In the genomic region with DNA sequence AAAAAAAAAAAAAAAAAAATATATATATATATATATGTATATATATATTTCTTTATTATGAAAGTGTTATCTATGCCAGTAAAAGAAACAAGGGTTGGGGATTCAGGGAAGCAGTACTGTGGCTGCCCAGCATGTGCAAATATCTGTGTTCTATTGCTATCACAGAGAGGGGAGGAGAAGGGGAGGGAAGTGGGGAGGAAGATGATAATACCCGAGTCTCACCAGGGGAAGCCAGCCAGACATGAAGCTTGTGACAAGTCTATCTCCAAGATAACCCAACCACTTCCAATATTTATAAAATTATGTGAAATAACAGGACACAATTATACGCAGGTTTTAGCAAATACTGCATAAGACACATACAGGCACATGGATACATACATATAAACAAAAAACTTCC, we compare ENCODE assay signal across 30 mouse cellular contexts. TPM values are rescaled to one million over a fixed set of nuclear protein-coding genes. Genes with fewer than 3 reads are reported as not detected.
"Had no signal": no experiment of that assay in that cellular context is flagged by ENCODE, and none has a peak within 500 bp of the region (broad histone marks: within the 10 kb centered on the region; RNA-seq: fewer than 3 reads in every experiment).

No protein-coding gene starts in this region.

- H3K9me3 ChIP-seq: heart, embryonic 10.5 days; heart, embryonic 12.5 days; hindbrain, embryonic 10.5 days; hindbrain, embryonic 12.5 days; intestine, embryonic 15.5 days; limb, embryonic 10.5 days; limb, embryonic 12.5 days; liver, embryonic 12.5 days had no signal

- H3K4me3 ChIP-seq: gastrocnemius, adult 2 months; heart, adult 2 months; heart, embryonic 10.5 days; heart, embryonic 12.5 days; hindbrain, embryonic 10.5 days; hindbrain, embryonic 12.5 days; intestine, embryonic 15.5 days; layer of hippocampus, adult 2 months; left cerebral cortex, adult 2 months; limb, embryonic 10.5 days; limb, embryonic 12.5 days; liver, embryonic 12.5 days had no signal

- H3K4me1 ChIP-seq: heart, embryonic 10.5 days; heart, embryonic 12.5 days; hindbrain, embryonic 10.5 days; hindbrain, embryonic 12.5 days; intestine, embryonic 15.5 days; limb, embryonic 10.5 days; limb, embryonic 12.5 days had no signal

- H3K27me3 ChIP-seq: heart, embryonic 12.5 days; hindbrain, embryonic 12.5 days; intestine, embryonic 15.5 days; limb, embryonic 12.5 days; liver, embryonic 12.5 days had no signal

- ATAC-seq: hindbrain, embryonic 16.5 days; inflammation-experienced regulatory T-cells, adult 6 months; intestine, embryonic 15.5 days; intestine, postnatal 0 days; liver, embryonic 12.5 days had no signal

- DNase-seq: gastrocnemius, adult 2 months; gastrocnemius, postnatal 10 days; gastrocnemius, postnatal 36 days; heart, adult 11 months; heart, adult 2 months; heart, postnatal 10 days; heart, postnatal 4 days; kidney, adult 18-20 months; kidney, adult 8-10 months; kidney, postnatal 10 days; kidney, postnatal 25 days; kidney, postnatal 4 days; liver had no signal

RNA-seq across cellular contexts. Expression of a gene that starts 49.7 kb away (rescaled TPM):
- total RNA-seq: gastrocnemius, adult 2 months; gastrocnemius, postnatal 10 days; gastrocnemius, postnatal 36 days; heart, adult 2 months; heart, postnatal 10 days; heart, postnatal 25 days; heart, postnatal 4 days; left cerebral cortex, postnatal 36 days had no signal
- polyA plus RNA-seq: frontal cortex, adult 2 months; heart, embryonic 14.5 days; inflammation-experienced regulatory T-cells, adult 6 months; intestine, embryonic 15.5 days; intestine, postnatal 0 days had no signal
